Mouse (Mus musculus): Measurements from ENCODE around the gene S100b. TPM values are rescaled to one million over a fixed set of nuclear protein-coding genes. Genes with fewer than 3 reads are reported as not detected.

S100b gene
- total RNA-seq, 2 experiments from 2014 or later, result 1.00 to 1.8 TPM

DNA sequence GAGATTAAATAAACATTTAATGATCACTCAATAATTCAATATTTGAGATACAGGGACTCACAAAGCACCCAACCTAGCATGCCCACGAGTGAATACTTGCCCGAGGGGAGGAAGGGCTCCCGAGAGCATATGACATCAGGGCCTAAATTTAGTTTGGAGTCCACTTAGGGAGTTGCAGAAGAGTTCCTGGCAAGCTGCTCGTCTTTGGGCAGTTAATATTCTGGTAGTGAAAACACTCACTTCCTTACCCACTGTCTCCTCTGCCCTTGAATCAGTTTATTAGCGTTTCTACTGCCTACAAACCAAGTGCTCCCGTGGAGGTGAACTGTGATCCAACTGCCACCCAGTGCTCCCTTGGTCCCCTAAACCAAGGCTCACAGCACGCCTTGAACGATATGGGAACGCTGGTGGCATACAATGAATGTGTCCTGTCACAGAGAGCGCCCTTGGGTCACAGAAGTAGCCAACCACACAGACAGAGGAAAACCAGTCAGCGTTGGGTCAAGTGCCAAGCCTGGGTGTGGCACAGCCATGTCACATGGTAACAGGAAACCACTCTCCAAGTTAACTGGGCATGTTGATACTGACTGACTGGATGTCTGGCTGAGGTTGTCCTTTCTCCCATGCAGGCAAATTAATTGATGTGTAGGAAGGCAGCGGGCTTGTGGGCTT, 4.2 kb downstream of the S100b start:
- DNase-seq, result peak; percentile 66 to 83
- intact Hi-C loops (cut with DNase I), result no loop called here

- DNase-seq, result no peak
- intact Hi-C loops (cut with DNase I), result no loop called here
These were observed 6.0 kb downstream of the S100b start for GRCm38 (mm10) chr10:76259566-76260232.

GRCm38 (mm10) chr10:76260358-76261059, 6.9 kb downstream of the S100b start:
- DNase-seq, result peak in 1 of 2 experiments; percentile 35
- intact Hi-C loops (cut with DNase I), result no loop called here

DNA sequence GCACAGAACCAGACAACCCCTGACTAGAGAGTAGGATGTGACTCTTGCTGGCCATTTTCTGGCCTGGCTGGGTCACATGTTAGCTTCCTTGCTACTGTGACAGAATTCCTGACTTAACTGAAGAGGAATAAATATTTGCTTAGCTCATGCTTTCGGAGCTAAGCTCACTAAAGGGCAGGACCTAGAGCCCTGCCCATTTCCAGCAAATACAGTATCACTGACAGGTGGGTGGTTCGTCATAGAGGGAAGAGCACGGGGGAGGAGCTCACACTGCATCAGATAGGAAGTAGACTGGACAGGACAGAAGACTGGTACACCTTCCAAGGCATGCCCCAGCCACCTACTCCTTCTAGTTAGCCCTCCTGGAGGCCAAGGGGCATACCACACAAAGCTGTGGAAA, 7.8 kb downstream of the S100b start:
- intact Hi-C loops (cut with DNase I), result no loop called here
- no peak for DNase-seq

- no peak for DNase-seq
- intact Hi-C loops (cut with DNase I), result no loop called here
These were observed 8.8 kb downstream of the S100b start for GRCm38 (mm10) chr10:76262431-76262830.

DNA sequence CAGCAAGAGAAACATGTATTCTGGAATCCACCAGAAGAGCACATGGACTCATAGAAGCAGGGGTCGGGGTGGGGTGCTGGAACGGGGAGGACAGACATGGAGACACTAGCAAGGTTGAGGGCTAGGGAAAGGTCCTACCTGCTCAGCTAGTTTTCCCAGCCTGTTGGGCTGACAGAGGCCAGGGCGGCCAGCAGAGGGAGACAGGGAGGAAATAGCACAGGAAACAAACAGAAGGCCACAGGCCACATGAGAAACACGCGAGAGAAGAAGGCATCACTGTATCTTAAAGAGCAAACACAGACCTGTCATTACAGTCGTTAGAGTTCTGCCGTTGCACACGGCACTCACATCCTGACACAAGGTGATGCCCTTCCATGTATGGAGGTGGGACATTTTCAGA, 17.6 kb downstream of the S100b start:
- intact Hi-C loops (cut with DNase I), result no loop called here
- DNase-seq, result peak; percentile 35 to 47

DNA sequence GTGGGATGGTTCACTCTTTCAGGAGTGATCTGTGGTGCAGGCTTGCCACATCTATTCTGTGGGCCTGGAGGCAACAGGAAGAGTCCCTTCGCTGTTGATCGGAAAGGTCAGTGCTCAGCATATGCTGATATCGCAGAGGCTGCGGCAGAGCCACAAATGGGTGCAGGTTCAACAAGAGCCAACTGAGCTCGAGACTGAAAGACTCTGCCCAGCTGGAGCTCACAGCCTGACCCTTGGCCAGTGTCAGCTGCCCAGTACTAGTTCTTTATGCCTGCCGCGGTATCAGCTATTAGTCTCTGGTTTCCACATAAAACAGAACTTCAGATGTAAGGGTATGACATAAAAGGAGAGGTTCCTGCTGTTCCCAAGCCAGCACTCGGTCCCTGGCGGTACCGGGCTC, 21.6 kb downstream of the S100b start:
- no peak for DNase-seq
- intact Hi-C loops (cut with DNase I), result no loop called here

DNA sequence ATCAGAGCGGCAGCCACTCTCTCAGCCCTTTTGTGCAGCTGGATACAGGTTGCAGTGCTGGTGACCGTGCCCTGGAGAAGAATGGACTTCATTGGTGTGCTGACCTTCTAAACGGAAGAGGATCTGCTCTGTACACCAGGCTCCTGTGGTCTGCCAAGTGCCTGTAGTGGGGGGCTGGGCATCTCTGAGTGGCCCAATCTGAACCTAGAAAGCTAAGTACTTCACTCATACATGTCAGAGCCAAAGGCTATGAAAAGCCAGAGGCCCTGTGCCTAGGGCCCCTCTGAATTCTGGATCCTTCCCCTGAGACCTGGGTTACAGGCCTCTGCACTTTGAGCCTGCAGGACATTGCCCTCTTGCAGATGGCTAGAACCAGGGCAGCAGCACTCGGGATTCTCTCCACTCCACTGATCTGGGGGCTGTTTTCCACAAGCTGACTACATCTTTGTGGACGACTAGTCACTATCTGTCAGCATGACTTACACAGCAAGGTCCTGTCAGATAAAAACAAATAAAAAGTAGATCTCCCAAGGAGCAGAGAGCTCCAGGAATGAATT, 25.0 kb downstream of the S100b start:
- intact Hi-C loops (cut with DNase I), result no loop called here
- DNase-seq, result peak in 1 of 2 experiments; percentile 27

- DNase-seq, result no peak
- intact Hi-C loops (cut with DNase I), result no loop called here
These were observed 34.8 kb downstream of the S100b start for GRCm38 (mm10) chr10:76288268-76288993.

DNA sequence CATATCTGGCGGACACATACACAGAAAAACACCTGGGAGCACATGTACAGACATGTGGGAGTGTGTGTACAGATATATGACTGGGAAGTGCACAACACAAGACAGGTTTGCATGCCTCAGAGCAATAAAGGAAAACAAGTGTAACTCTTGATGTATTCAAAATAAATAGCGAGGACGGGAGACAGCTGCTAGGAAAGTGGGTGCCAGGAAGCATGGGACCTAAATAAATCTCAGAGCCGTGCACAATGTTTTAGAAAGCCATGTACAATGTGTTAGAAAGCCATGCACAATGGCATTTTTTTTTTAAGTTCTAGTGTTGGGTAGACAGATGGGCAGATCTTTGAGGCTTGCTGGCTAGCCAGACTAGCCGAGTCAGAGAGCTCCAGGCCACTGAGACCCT, 35.4 kb downstream of the S100b start:
- intact Hi-C loops (cut with DNase I), result no loop called here
- no peak for DNase-seq

- no peak for DNase-seq
- intact Hi-C loops (cut with DNase I), result no loop called here
These were observed 36.5 kb downstream of the S100b start for GRCm38 (mm10) chr10:76289936-76290671.

- DNase-seq, result no peak
- intact Hi-C loops (cut with DNase I), result no loop called here
These were observed 39.6 kb downstream of the S100b start for GRCm38 (mm10) chr10:76293222-76293621.

GRCm38 (mm10) chr10:76300133-76300532, 46.5 kb downstream of the S100b start:
- no peak for DNase-seq
- intact Hi-C loops (cut with DNase I), result no loop called here

- intact Hi-C loops (cut with DNase I), result no loop called here
- DNase-seq, result no peak
These were observed 53.1 kb downstream of the S100b start for GRCm38 (mm10) chr10:76306738-76307137.

Small RNAs within 50 kb of the gene (microRNA-seq; reads per million reads assigned to microRNA genes)
- 0 reads per million in 2 experiments for gene Mir678

Other genes starting within 250 kb of the S100b start
- 1 to 10 TPM; 8.6 to 9.5 TPM for gene Zfp280b, start 221.2 kb upstream of the S100b start, total RNA-seq (2021)
- not detected for gene Slc5a4b, start 142.9 kb upstream of the S100b start, total RNA-seq (2021)
- not detected for gene Slc5a4a, start 106.4 kb upstream of the S100b start, total RNA-seq (2021)
- 10 to 100 TPM; 13.4 to 13.8 TPM for gene Prmt2, start 16.0 kb upstream of the S100b start, total RNA-seq (2021)
- gene Dip2a, start 91.4 kb downstream of the S100b start, total RNA-seq (2021), result 10 to 100 TPM; 16.2 to 16.3 TPM
- not detected for gene AC141477.1, start 186.6 kb downstream of the S100b start, total RNA-seq (2021)
- gene Pcnt, start 188.9 kb downstream of the S100b start, total RNA-seq (2021), result 10 to 100 TPM; 39.5 to 48.6 TPM
- under 1 TPM; 0.15 to 0.57 TPM for gene 2610028H24Rik, start 195.2 kb downstream of the S100b start, total RNA-seq (2021)
- 10 to 100 TPM; 30.7 to 31.2 TPM for gene Mcm3ap, start 215.1 kb downstream of the S100b start, total RNA-seq (2021)
- gene Ybey, start 215.3 kb downstream of the S100b start, total RNA-seq (2021), result 1 to 10 TPM; 3.1 to 3.6 TPM

Measured in heart, postnatal 14 days (tissue).